Mouse (Mus musculus) heart, embryonic 16.5 days (tissue): Measurements from ENCODE around the gene Ppp1r3f. TPM values are rescaled to one million over a fixed set of nuclear protein-coding genes. Genes with fewer than 3 reads are reported as not detected.
A peak's percentile ranks its signal among the peaks of the same experiment; 100 is the strongest.

Experiments
- ATAC-seq: fragments of 200-750 bp; cut with Nextera tagmentation; replicated peaks from 2 replicates; pipeline ENCODE4 v1.8.0; 2017; ENCODE audit warnings: moderate number of reproducible peaks; ENCODE audit not compliant: insufficient read depth, low FRiP score; ENCODE audit errors: extremely low read depth
- H3K27ac ChIP-seq: fragments of 300-500 bp; sonication (generic); 2 replicates; pipeline ENCODE4 v1.5.1; 2014; ENCODE audit warnings: mild to moderate bottlenecking, low read length, control low read depth, moderate library complexity
- H3K27me3 ChIP-seq: fragments of 300-500 bp; sonication (generic); 2 replicates; pipeline ENCODE4 v1.6.1; 2014; ENCODE audit warnings: low read length, mixed read lengths; ENCODE audit not compliant: control insufficient read depth, insufficient read depth
- H3K36me3 ChIP-seq: fragments of 300-500 bp; sonication (generic); 2 replicates; pipeline ENCODE4 v1.6.1; 2014; ENCODE audit not compliant: control insufficient read depth, insufficient read depth
- H3K4me1 ChIP-seq: fragments of 300-500 bp; sonication (generic); 2 replicates; pipeline ENCODE4 v1.6.1; 2014; ENCODE audit warnings: low read length, mixed read lengths; ENCODE audit not compliant: control insufficient read depth, insufficient read depth
- H3K4me2 ChIP-seq: fragments of 300-500 bp; sonication (generic); 2 replicates; pipeline ENCODE4 v1.6.1; 2014; ENCODE audit warnings: low read depth, mild to moderate bottlenecking, control low read depth, low read length
- H3K4me3 ChIP-seq: fragments of 300-500 bp; sonication (generic); 2 replicates; pipeline ENCODE4 v1.5.1; 2014; ENCODE audit warnings: mild to moderate bottlenecking, control low read depth, low read length
- H3K9ac ChIP-seq: fragments of 300-500 bp; sonication (generic); 2 replicates; pipeline ENCODE4 v1.6.1; 2014; ENCODE audit warnings: low read length, control low read depth
- H3K9me3 ChIP-seq: fragments of 300-500 bp; sonication (generic); replicated peaks from 2 replicates; pipeline ENCODE4 v1.6.1; 2016; ENCODE audit warnings: low read length; ENCODE audit not compliant: control insufficient read depth
- WGBS: fragments of 180-500 bp; shearing (Covaris S2); extraction: QIAGEN DNeasy Blood & Tissue Kit; methylation state at CpG from one replicate; pipeline ENCODE4 v1.1.7; 2014; 5-methylcytosine and 5-hydroxymethylcytosine counted together
- polyA plus RNA-seq: library from polyadenylated mRNA; unstranded; fragments of >200 nt; fragmentation: Nextera tagmentation; extraction: Ambion mirVana; gene quantifications from 2 replicates; pipeline ENCODE4 v1.2.1, GENCODE M21; 2015

The Ppp1r3f gene
- 1.2 and 1.8 TPM in 2 replicates for polyA plus RNA-seq

DNA sequence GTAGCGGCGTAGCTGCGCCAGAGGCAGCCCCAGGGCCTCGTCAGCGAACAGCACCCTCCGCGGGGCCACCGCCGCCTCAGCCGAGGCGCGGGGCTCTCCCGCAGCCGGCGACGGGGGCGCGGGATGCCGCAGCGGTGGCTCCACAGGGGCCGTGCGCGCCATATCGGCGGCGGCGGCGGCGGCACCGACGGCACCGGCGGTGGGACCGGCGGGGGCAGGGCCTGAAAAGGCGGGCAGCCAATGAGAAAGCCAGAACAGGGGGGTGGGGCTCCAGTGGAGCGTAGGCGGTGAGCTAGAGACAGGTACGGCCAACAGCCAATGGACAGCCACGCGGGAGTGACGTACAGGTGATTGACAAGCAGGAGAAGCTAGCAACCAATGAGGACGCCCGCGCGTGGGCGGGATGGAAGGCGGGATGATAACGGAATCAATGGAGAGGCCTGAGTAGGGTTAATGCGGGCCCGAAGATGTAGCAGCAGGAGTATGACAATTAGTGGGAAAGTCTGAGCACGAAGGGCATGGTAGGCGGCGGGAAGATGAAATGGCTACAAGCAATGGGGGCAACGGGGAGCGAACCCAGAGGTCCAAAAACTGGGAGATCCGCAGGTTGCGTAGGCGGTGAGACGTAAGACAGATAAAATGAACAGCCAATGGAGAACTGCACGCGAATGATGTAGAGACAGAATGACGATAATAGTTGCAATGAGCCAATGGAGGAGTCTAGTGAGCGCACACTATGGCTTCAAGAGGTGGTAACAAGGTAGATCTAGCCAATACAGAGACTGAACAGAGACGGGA is at the start of gene Ppp1r3f:
Gene Ppp1r3f, minus strand, starts transcription at position 197 of the 798 bp plus-strand sequence.
- Histone ChIP-seq H3K4me1 (peaks cover 19% of the 10 kb centered on the region), H3K9ac (peak within 1 kb of the TSS; percentile 75), H3K9me3 (no peaks in the 10 kb centered on the region), H3K4me3 (peak within 1 kb of the TSS; percentile 60), H3K36me3 (no peaks in the 10 kb centered on the region), H3K27me3 (no peaks in the 10 kb centered on the region), H3K4me2 (peak within 1 kb of the TSS; percentile 82), H3K27ac (peak within 1 kb of the TSS; percentile 79)
- ATAC-seq: peak; percentile 95
- WGBS: 13% methylated on average over 56 of the region's 65 CpGs

GRCm38 (mm10) chrX:7617889-7618551 is 43.9 kb upstream of the Ppp1r3f start:
- ATAC-seq: no peak
- no peaks in the 10 kb centered on the region for H3K4me1 ChIP-seq

GRCm38 (mm10) chrX:7610536-7611258 is 36.6 kb upstream of the Ppp1r3f start:
- no peaks in the 10 kb centered on the region for H3K4me1 ChIP-seq
- no peaks in the 10 kb centered on the region; the same call in 1 of the 2 replicates for H3K9me3 ChIP-seq
- H3K27ac ChIP-seq: no peak overlapping the region
- peak overlapping the region; percentile 67 for H3K4me2 ChIP-seq
- no peak for ATAC-seq
- no peaks in the 10 kb centered on the region; the same call in 1 of the 2 replicates for H3K27me3 ChIP-seq
- no peaks in the 10 kb centered on the region for H3K36me3 ChIP-seq
- 24% methylated on average over 25 of the region's 26 CpGs for WGBS
- H3K9ac ChIP-seq: no peak overlapping the region
- peak overlapping the region; percentile 38 for H3K4me3 ChIP-seq

More at GRCm38 (mm10) chrX:7617889-7618551, 43.9 kb upstream of the Ppp1r3f start:
- no peaks in the 10 kb centered on the region for H3K36me3 ChIP-seq
- H3K27ac ChIP-seq: no peak overlapping the region
- no peak overlapping the region for H3K4me3 ChIP-seq
- no peak overlapping the region for H3K4me2 ChIP-seq
- H3K27me3 ChIP-seq: no peaks in the 10 kb centered on the region
- H3K9ac ChIP-seq: no peak overlapping the region
- H3K9me3 ChIP-seq: no peaks in the 10 kb centered on the region
- WGBS: 71% methylated on average over 12 of the region's 12 CpGs

- H3K9me3 ChIP-seq: no peaks in the 10 kb centered on the region; the same call in 1 of the 2 replicates
- no peaks in the 10 kb centered on the region for H3K36me3 ChIP-seq
- H3K27ac ChIP-seq: no peak overlapping the region
- H3K27me3 ChIP-seq: no peaks in the 10 kb centered on the region; the same call in 1 of the 2 replicates
- H3K4me1 ChIP-seq: no peaks in the 10 kb centered on the region
- H3K4me3 ChIP-seq: peak overlapping the region; percentile 38
- peak overlapping the region; percentile 67 for H3K4me2 ChIP-seq
- ATAC-seq: no peak
- H3K9ac ChIP-seq: no peak overlapping the region
- 14% methylated on average over 21 of the region's 21 CpGs for WGBS
These were observed 36.0 kb upstream of the Ppp1r3f start for GRCm38 (mm10) chrX:7610035-7610434.

DNA sequence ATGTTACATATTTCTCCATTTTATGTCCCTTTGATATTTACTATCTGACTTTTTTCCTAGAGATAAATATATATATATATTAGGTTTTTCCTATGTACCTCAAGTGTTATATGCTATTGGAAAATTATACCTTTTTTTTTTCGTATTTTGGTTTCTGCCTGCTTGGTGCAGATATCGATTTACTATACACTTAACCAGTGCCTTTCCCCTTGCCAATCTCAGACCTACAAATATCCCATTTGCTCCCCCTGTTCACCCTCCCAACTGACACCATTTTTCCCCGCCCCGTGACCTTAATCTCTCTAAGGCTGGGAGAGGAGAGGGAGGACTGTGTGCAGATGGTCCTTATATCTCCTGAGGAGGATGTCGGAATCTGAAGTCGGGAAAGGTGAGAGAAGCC is 32.7 kb upstream of the Ppp1r3f start, which contains the start of gene Cacna1f:
Gene Cacna1f, plus strand, starts transcription at position 301 of the 400 bp plus-strand sequence.
- Histone ChIP-seq H3K36me3 (no peaks in the 10 kb centered on the region; the same call in 1 of the 2 replicates), H3K27me3 (no peaks in the 10 kb centered on the region; the same call in 1 of the 2 replicates), H3K4me1 (peaks cover 4% of the 10 kb centered on the region), H3K9ac (no peak within 1 kb of the TSS), H3K4me2 (no peak within 1 kb of the TSS), H3K27ac (no peak within 1 kb of the TSS), H3K9me3 (no peaks in the 10 kb centered on the region; the same call in 1 of the 2 replicates), H3K4me3 (no peak within 1 kb of the TSS)
- ATAC-seq: no peak
- 63% methylated on average over 6 of the region's 6 CpGs for WGBS

DNA sequence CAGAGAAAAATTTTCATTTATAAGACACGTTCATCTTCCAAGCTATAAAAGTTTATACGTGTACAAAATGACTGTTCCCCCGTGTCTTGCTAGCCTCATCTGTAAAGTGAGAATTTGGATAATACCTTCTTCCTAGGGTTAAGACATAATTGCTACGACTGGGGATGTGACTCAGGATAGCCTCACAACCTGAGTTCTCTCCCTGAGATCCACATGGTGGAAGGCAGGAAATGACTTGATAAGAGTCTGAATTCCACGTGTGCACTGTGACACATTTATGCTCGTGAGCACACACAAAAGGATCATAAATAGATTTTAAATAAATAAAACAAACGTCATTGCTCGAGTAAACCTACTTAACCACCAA is 31.5 kb upstream of the Ppp1r3f start:
- no peak for ATAC-seq
- H3K9me3 ChIP-seq: no peaks in the 10 kb centered on the region; the same call in 1 of the 2 replicates
- no peaks in the 10 kb centered on the region; the same call in 1 of the 2 replicates for H3K27me3 ChIP-seq
- no peak overlapping the region for H3K27ac ChIP-seq
- H3K4me2 ChIP-seq: peak overlapping the region; percentile 18; the same call in 1 of the 2 replicates
- no peaks in the 10 kb centered on the region; the same call in 1 of the 2 replicates for H3K36me3 ChIP-seq
- WGBS: 28% methylated on average over 8 of the region's 8 CpGs
- H3K4me1 ChIP-seq: peaks cover 4% of the 10 kb centered on the region
- H3K9ac ChIP-seq: no peak overlapping the region
- H3K4me3 ChIP-seq: peak overlapping the region; percentile 62; the same call in 1 of the 2 replicates

DNA sequence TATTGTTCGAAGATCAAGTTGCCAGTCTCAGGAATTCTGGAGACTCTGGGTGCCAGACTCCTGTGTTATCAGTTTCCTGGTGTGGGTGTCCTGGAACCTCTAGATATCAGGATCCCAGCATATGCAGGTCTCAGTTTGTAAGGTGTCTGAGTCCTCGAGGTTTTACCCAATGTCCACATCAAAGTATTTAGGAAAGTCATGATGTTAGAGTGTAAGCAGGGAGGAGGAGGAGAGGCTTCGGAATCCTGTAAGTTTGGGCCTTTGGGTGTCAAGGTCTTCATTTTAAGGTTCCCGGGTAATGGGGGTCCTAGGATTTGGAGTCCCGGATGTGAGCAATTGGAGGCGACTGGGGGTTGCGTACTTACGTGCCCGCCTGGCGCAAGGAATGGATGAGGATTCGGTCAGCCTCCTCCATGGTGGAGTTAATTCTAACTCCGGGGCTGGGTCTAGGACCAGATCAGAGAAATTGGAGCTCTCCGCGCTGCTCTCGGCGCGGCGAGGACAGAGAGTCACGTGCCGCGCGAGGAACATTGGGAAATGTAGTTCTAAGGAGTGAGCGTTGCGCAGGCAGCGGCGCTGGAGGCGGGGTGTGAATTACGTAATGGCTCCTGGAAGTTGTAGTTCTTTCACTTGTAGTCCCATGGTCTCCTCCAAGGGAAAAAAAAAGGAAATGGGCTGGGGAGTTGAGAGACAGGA is 30.9 kb upstream of the Ppp1r3f start, which contains the start of gene Ccdc22:
Gene Ccdc22, minus strand, starts transcription at position 639 of the 696 bp plus-strand sequence.
- no peaks in the 10 kb centered on the region; the same call in 1 of the 2 replicates for H3K9me3 ChIP-seq
- H3K27ac ChIP-seq: 0 out of 2 replicates have a peak within 1 kb of the TSS, but pooled peaks have one; percentile 54
- no peaks in the 10 kb centered on the region; the same call in 1 of the 2 replicates for H3K36me3 ChIP-seq
- ATAC-seq: peak; percentile 89
- peak within 1 kb of the TSS; percentile 62 for H3K4me3 ChIP-seq
- H3K9ac ChIP-seq: peak within 1 kb of the TSS; percentile 72
- peaks cover 4% of the 10 kb centered on the region for H3K4me1 ChIP-seq
- WGBS: 16% methylated on average over 28 of the region's 28 CpGs
- H3K27me3 ChIP-seq: no peaks in the 10 kb centered on the region; the same call in 1 of the 2 replicates
- peak within 1 kb of the TSS; percentile 71 for H3K4me2 ChIP-seq

- no peak overlapping the region for H3K9ac ChIP-seq
- no peaks in the 10 kb centered on the region for H3K9me3 ChIP-seq
- H3K4me1 ChIP-seq: peaks cover 4% of the 10 kb centered on the region
- WGBS: 80% methylated on average over 7 of the region's 7 CpGs
- no peaks in the 10 kb centered on the region; the same call in 1 of the 2 replicates for H3K36me3 ChIP-seq
- no peak for ATAC-seq
- H3K27me3 ChIP-seq: no peaks in the 10 kb centered on the region; the same call in 1 of the 2 replicates
- no peak overlapping the region; the same call in 1 of the 2 replicates for H3K4me3 ChIP-seq
- H3K27ac ChIP-seq: no peak overlapping the region
- no peak overlapping the region for H3K4me2 ChIP-seq
These were observed 29.9 kb upstream of the Ppp1r3f start for GRCm38 (mm10) chrX:7604004-7604403.
